Mouse (Mus musculus): ENCODE results near the gene Ociad1. TPM values are rescaled to one million over a fixed set of nuclear protein-coding genes. Genes with fewer than 3 reads are reported as not detected.

Gene Ociad1
- polyA plus RNA-seq, 1 experiment from 2014 or later: 172 TPM

GRCm38 (mm10) chr5:73279190-73279589 is 13.4 kb upstream of the Ociad1 start:
- Histone ChIP-seq H3K9ac (ENCODE audit: low read length) (no peak overlapping the region), H3K4me1 (ENCODE audit: control insufficient read depth, insufficient read depth, low read length) (0 out of 2 replicates have a peak, but pooled peaks cover 3% of the 10 kb centered on the region), H3K9me3 (ENCODE audit: control insufficient read depth, low read length) (no peaks in the 10 kb centered on the region), H3K4me3 (ENCODE audit: low read depth, low read length) (no peak overlapping the region), H3K36me3 (ENCODE audit: control insufficient read depth, insufficient read depth, low read length) (no peaks in the 10 kb centered on the region), H3K4me2 (ENCODE audit: low read depth) (no peak overlapping the region), H3K27ac (ENCODE audit: low read depth, low read length) (no peak overlapping the region), H3K27me3 (ENCODE audit: control insufficient read depth, insufficient read depth, low read length) (no peaks in the 10 kb centered on the region)
- 55% methylated on average over 10 of the region's 10 CpGs for WGBS
- no peak for DNase-seq (ENCODE audit: low spot score)
- ATAC-seq (ENCODE audit: insufficient read depth, low FRiP score, low TSS enrichment): no peak

GRCm38 (mm10) chr5:73279732-73280566 is 12.6 kb upstream of the Ociad1 start:
- ATAC-seq (ENCODE audit: insufficient read depth, low FRiP score, low TSS enrichment) (no peak), DNase-seq (ENCODE audit: low spot score) (no peak)
- Histone ChIP-seq H3K9ac (ENCODE audit: low read length) (no peak overlapping the region), H3K27me3 (ENCODE audit: control insufficient read depth, insufficient read depth, low read length) (no peaks in the 10 kb centered on the region), H3K4me1 (ENCODE audit: control insufficient read depth, insufficient read depth, low read length) (0 out of 2 replicates have a peak, but pooled peaks cover 3% of the 10 kb centered on the region), H3K27ac (ENCODE audit: low read depth, low read length) (no peak overlapping the region), H3K9me3 (ENCODE audit: control insufficient read depth, low read length) (no peaks in the 10 kb centered on the region), H3K4me2 (ENCODE audit: low read depth) (no peak overlapping the region), H3K4me3 (ENCODE audit: low read depth, low read length) (no peak overlapping the region), H3K36me3 (ENCODE audit: control insufficient read depth, insufficient read depth, low read length) (no peaks in the 10 kb centered on the region)
- 48% methylated on average over 4 of the region's 4 CpGs for WGBS

- H3K4me1 ChIP-seq (ENCODE audit: control insufficient read depth, insufficient read depth, low read length): 0 out of 2 replicates have a peak, but pooled peaks cover 3% of the 10 kb centered on the region
These were observed 12.1 kb upstream of the Ociad1 start for GRCm38 (mm10) chr5:73280567-73280850.

GRCm38 (mm10) chr5:73284046-73284445 is 8.5 kb upstream of the Ociad1 start:
- Histone ChIP-seq H3K4me3 (ENCODE audit: low read depth, low read length) (no peak overlapping the region), H3K4me1 (ENCODE audit: control insufficient read depth, insufficient read depth, low read length) (0 out of 2 replicates have a peak, but pooled peaks cover 3% of the 10 kb centered on the region), H3K27ac (ENCODE audit: low read depth, low read length) (no peak overlapping the region), H3K4me2 (ENCODE audit: low read depth) (no peak overlapping the region), H3K9ac (ENCODE audit: low read length) (no peak overlapping the region), H3K9me3 (ENCODE audit: control insufficient read depth, low read length) (no peaks in the 10 kb centered on the region), H3K36me3 (ENCODE audit: control insufficient read depth, insufficient read depth, low read length) (no peaks in the 10 kb centered on the region), H3K27me3 (ENCODE audit: control insufficient read depth, insufficient read depth, low read length) (no peaks in the 10 kb centered on the region)
- no peak for DNase-seq (ENCODE audit: low spot score)
- ATAC-seq (ENCODE audit: insufficient read depth, low FRiP score, low TSS enrichment): no peak

More at GRCm38 (mm10) chr5:73280567-73280850, 12.1 kb upstream of the Ociad1 start:
- Histone ChIP-seq H3K27ac (ENCODE audit: low read depth, low read length) (no peak overlapping the region), H3K4me3 (ENCODE audit: low read depth, low read length) (no peak overlapping the region), H3K4me2 (ENCODE audit: low read depth) (no peak overlapping the region), H3K27me3 (ENCODE audit: control insufficient read depth, insufficient read depth, low read length) (no peaks in the 10 kb centered on the region), H3K36me3 (ENCODE audit: control insufficient read depth, insufficient read depth, low read length) (no peaks in the 10 kb centered on the region), H3K9ac (ENCODE audit: low read length) (no peak overlapping the region), H3K9me3 (ENCODE audit: control insufficient read depth, low read length) (no peaks in the 10 kb centered on the region)
- DNase-seq (ENCODE audit: low spot score): no peak
- no peak for ATAC-seq (ENCODE audit: insufficient read depth, low FRiP score, low TSS enrichment)
- 69% methylated on average over 4 of the region's 4 CpGs for WGBS

GRCm38 (mm10) chr5:73285470-73285978 is 7.1 kb upstream of the Ociad1 start:
- ATAC-seq (ENCODE audit: insufficient read depth, low FRiP score, low TSS enrichment): no peak
- WGBS: 85% methylated on average over 3 of the region's 3 CpGs

GRCm38 (mm10) chr5:73286603-73287002 is 6.0 kb upstream of the Ociad1 start:
- no peak overlapping the region for H3K9ac ChIP-seq (ENCODE audit: low read length)
- ATAC-seq (ENCODE audit: insufficient read depth, low FRiP score, low TSS enrichment) (no peak), DNase-seq (ENCODE audit: low spot score) (no peak)
- 88% methylated on average over 5 of the region's 5 CpGs for WGBS
- H3K27ac ChIP-seq (ENCODE audit: low read depth, low read length): no peak overlapping the region
- H3K4me1 ChIP-seq (ENCODE audit: control insufficient read depth, insufficient read depth, low read length): no peaks in the 10 kb centered on the region
- no peaks in the 10 kb centered on the region for H3K27me3 ChIP-seq (ENCODE audit: control insufficient read depth, insufficient read depth, low read length)
- H3K4me3 ChIP-seq (ENCODE audit: low read depth, low read length): no peak overlapping the region
- H3K36me3 ChIP-seq (ENCODE audit: control insufficient read depth, insufficient read depth, low read length): no peaks in the 10 kb centered on the region
- no peak overlapping the region for H3K4me2 ChIP-seq (ENCODE audit: low read depth)
- H3K9me3 ChIP-seq (ENCODE audit: control insufficient read depth, low read length): no peaks in the 10 kb centered on the region

More at GRCm38 (mm10) chr5:73285470-73285978, 7.1 kb upstream of the Ociad1 start:
- H3K4me2 ChIP-seq (ENCODE audit: low read depth): no peak overlapping the region
- H3K9me3 ChIP-seq (ENCODE audit: control insufficient read depth, low read length): no peaks in the 10 kb centered on the region
- no peak overlapping the region for H3K27ac ChIP-seq (ENCODE audit: low read depth, low read length)
- H3K4me3 ChIP-seq (ENCODE audit: low read depth, low read length): no peak overlapping the region
- H3K36me3 ChIP-seq (ENCODE audit: control insufficient read depth, insufficient read depth, low read length): no peaks in the 10 kb centered on the region
- H3K9ac ChIP-seq (ENCODE audit: low read length): no peak overlapping the region
- no peak for DNase-seq (ENCODE audit: low spot score)
- no peaks in the 10 kb centered on the region for H3K27me3 ChIP-seq (ENCODE audit: control insufficient read depth, insufficient read depth, low read length)
- no peaks in the 10 kb centered on the region for H3K4me1 ChIP-seq (ENCODE audit: control insufficient read depth, insufficient read depth, low read length)

GRCm38 (mm10) chr5:73289900-73290299 is 2.7 kb upstream of the Ociad1 start:
- Histone ChIP-seq H3K9ac (ENCODE audit: low read length) (no peak overlapping the region), H3K4me1 (ENCODE audit: control insufficient read depth, insufficient read depth, low read length) (0 out of 2 replicates have a peak, but pooled peaks cover 6% of the 10 kb centered on the region), H3K27me3 (ENCODE audit: control insufficient read depth, insufficient read depth, low read length) (no peaks in the 10 kb centered on the region), H3K27ac (ENCODE audit: low read depth, low read length) (no peak overlapping the region), H3K9me3 (ENCODE audit: control insufficient read depth, low read length) (no peaks in the 10 kb centered on the region), H3K4me3 (ENCODE audit: low read depth, low read length) (no peak overlapping the region), H3K4me2 (ENCODE audit: low read depth) (no peak overlapping the region), H3K36me3 (ENCODE audit: control insufficient read depth, insufficient read depth, low read length) (no peaks in the 10 kb centered on the region)
- WGBS: 69% methylated on average over 2 of the region's 2 CpGs
- ATAC-seq (ENCODE audit: insufficient read depth, low FRiP score, low TSS enrichment) (no peak), DNase-seq (ENCODE audit: low spot score) (no peak)

- Histone ChIP-seq H3K27me3 (ENCODE audit: control insufficient read depth, insufficient read depth, low read length) (no peaks in the 10 kb centered on the region), H3K9me3 (ENCODE audit: control insufficient read depth, low read length) (no peaks in the 10 kb centered on the region), H3K4me2 (ENCODE audit: low read depth) (peak overlapping the region; percentile 55), H3K9ac (ENCODE audit: low read length) (peak overlapping the region; percentile 93), H3K4me1 (ENCODE audit: control insufficient read depth, insufficient read depth, low read length) (0 out of 2 replicates have a peak, but pooled peaks cover 6% of the 10 kb centered on the region), H3K36me3 (ENCODE audit: control insufficient read depth, insufficient read depth, low read length) (0 out of 2 replicates have a peak, but pooled peaks cover 2% of the 10 kb centered on the region), H3K4me3 (ENCODE audit: low read depth, low read length) (peak overlapping the region; percentile 95), H3K27ac (ENCODE audit: low read depth, low read length) (no peak overlapping the region)
- no peak for ATAC-seq (ENCODE audit: insufficient read depth, low FRiP score, low TSS enrichment)
- no peak for DNase-seq (ENCODE audit: low spot score)
- 18% methylated on average over 8 of the region's 8 CpGs for WGBS
These were observed 859 bp downstream of the Ociad1 start for GRCm38 (mm10) chr5:73293458-73293827.

GRCm38 (mm10) chr5:73295016-73295415 is 2.4 kb downstream of the Ociad1 start:
- Histone ChIP-seq H3K36me3 (ENCODE audit: control insufficient read depth, insufficient read depth, low read length) (0 out of 2 replicates have a peak, but pooled peaks cover 3% of the 10 kb centered on the region), H3K27me3 (ENCODE audit: control insufficient read depth, insufficient read depth, low read length) (no peaks in the 10 kb centered on the region), H3K9ac (ENCODE audit: low read length) (no peak overlapping the region), H3K4me3 (ENCODE audit: low read depth, low read length) (no peak overlapping the region), H3K9me3 (ENCODE audit: control insufficient read depth, low read length) (no peaks in the 10 kb centered on the region), H3K27ac (ENCODE audit: low read depth, low read length) (no peak overlapping the region), H3K4me2 (ENCODE audit: low read depth) (no peak overlapping the region), H3K4me1 (ENCODE audit: control insufficient read depth, insufficient read depth, low read length) (0 out of 2 replicates have a peak, but pooled peaks cover 6% of the 10 kb centered on the region)
- no peak for DNase-seq (ENCODE audit: low spot score)
- 94% methylated on average over 7 of the region's 7 CpGs for WGBS
- no peak for ATAC-seq (ENCODE audit: insufficient read depth, low FRiP score, low TSS enrichment)
